Mouse (Mus musculus) liver, adult 2 months (tissue): ENCODE measurements around the gene Rcvrn.

Experiments
- CTCF ChIP-seq: fragments of 200-500 bp; IDR thresholded peaks from 2 replicates; pipeline ENCODE4 v1.5.1; 2011; ENCODE audit warnings: low read depth, low read length, control low read depth
- POLR2A ChIP-seq: fragments of 200-500 bp; IDR thresholded peaks from 2 replicates; pipeline ENCODE4 v1.6.1; 2011; ENCODE audit warnings: low read length, control low read depth; ENCODE audit not compliant: insufficient read depth; ENCODE audit errors: extremely low read depth

GRCm38 (mm10) chr11:67664918-67665317 lies 30.2 kb upstream of the Rcvrn start:
- TF ChIP-seq CTCF (no peak), POLR2A (no peak)
